Mouse (Mus musculus) midbrain, embryonic 13.5 days (tissue): ENCODE data around the gene Rprd2. TPM values are rescaled to one million over a fixed set of nuclear protein-coding genes. Genes with fewer than 3 reads are reported as not detected.
A peak's percentile ranks its signal among the peaks of the same experiment; 100 is the strongest.

Source experiments
- ATAC-seq: fragments of 200-750 bp; cut with Nextera tagmentation; 2 replicates; pipeline ENCODE4 v1.8.0; 2017; ENCODE audit warnings: mild to moderate bottlenecking, moderate TSS enrichment, moderate library complexity
- H3K27ac ChIP-seq: fragments of 300-500 bp; sonication (generic); 2 replicates; pipeline ENCODE4 v1.5.1; 2015; ENCODE audit warnings: inconsistent platforms, mild to moderate bottlenecking, moderate library complexity
- H3K27me3 ChIP-seq: fragments of 300-500 bp; sonication (generic); 2 replicates; pipeline ENCODE4 v1.6.1; 2015; ENCODE audit warnings: mild to moderate bottlenecking, inconsistent platforms
- H3K36me3 ChIP-seq: fragments of 300-500 bp; sonication (generic); 2 replicates; pipeline ENCODE4 v1.6.1; 2015; ENCODE audit warnings: mild to moderate bottlenecking, inconsistent platforms
- H3K4me1 ChIP-seq: fragments of 300-500 bp; sonication (generic); replicated peaks from 2 replicates; pipeline ENCODE4 v1.6.1; 2015; ENCODE audit warnings: inconsistent platforms
- H3K4me2 ChIP-seq: fragments of 300-500 bp; sonication (generic); replicated peaks from 2 replicates; pipeline ENCODE4 v1.6.1; 2015; ENCODE audit warnings: moderate library complexity, mild to moderate bottlenecking, inconsistent platforms
- H3K4me3 ChIP-seq: fragments of 300-500 bp; sonication (generic); replicated peaks from 2 replicates; pipeline ENCODE4 v1.5.1; 2015; ENCODE audit warnings: mild to moderate bottlenecking, inconsistent platforms
- H3K9ac ChIP-seq: fragments of 300-500 bp; sonication (generic); replicated peaks from 2 replicates; pipeline ENCODE4 v1.6.1; 2015; ENCODE audit warnings: mild to moderate bottlenecking, inconsistent platforms
- H3K9me3 ChIP-seq: fragments of 300-500 bp; sonication (generic); 2 replicates; pipeline ENCODE4 v1.6.1; 2016; ENCODE audit warnings: mild to moderate bottlenecking, inconsistent platforms
- WGBS: fragments of 180-500 bp; shearing (Covaris S2); methylation state at CpG from one replicate; pipeline ENCODE4 v1.1.7; 2015; 5-methylcytosine and 5-hydroxymethylcytosine counted together
- polyA plus RNA-seq: library from polyadenylated mRNA; unstranded; fragments of >200 nt; fragmentation: Nextera tagmentation; extraction: Ambion mirVana; gene quantifications from 2 replicates; pipeline ENCODE4 v1.2.1, GENCODE M21; 2015

The Rprd2 gene
- polyA plus RNA-seq, 1 experiment from 2014 or later = 25.0 TPM

- no peak for ATAC-seq
- Histone ChIP-seq H3K9me3 (no peaks in the 10 kb centered on the region), H3K9ac (no peak overlapping the region), H3K36me3 (peaks cover 28% of the 10 kb centered on the region), H3K4me2 (no peak overlapping the region), H3K27ac (no peak overlapping the region), H3K4me3 (no peak overlapping the region), H3K27me3 (no peaks in the 10 kb centered on the region), H3K4me1 (0 out of 2 replicates have a peak, but pooled peaks cover 2% of the 10 kb centered on the region)
Measured at GRCm38 (mm10) chr3:95760656-95761055, 58.0 kb downstream of the Rprd2 start.

GRCm38 (mm10) chr3:95760106-95760505 is 58.6 kb downstream of the Rprd2 start, which contains the start of gene Tars2:
Gene Tars2, minus strand, starts transcription at chr3:95760206.
- no peak within 1 kb of the TSS for H3K9ac ChIP-seq
- H3K27ac ChIP-seq = no peak within 1 kb of the TSS
- H3K4me1 ChIP-seq = 0 out of 2 replicates have a peak, but pooled peaks cover 2% of the 10 kb centered on the region
- ATAC-seq = no peak
- H3K4me2 ChIP-seq = no peak within 1 kb of the TSS
- peaks cover 23% of the 10 kb centered on the region for H3K36me3 ChIP-seq
- H3K9me3 ChIP-seq = no peaks in the 10 kb centered on the region
- no peak within 1 kb of the TSS for H3K4me3 ChIP-seq
- WGBS = 90% methylated on average over 6 of the region's 6 CpGs
- H3K27me3 ChIP-seq = no peaks in the 10 kb centered on the region

- Histone ChIP-seq H3K4me2 (no peak overlapping the region), H3K4me1 (peaks cover 9% of the 10 kb centered on the region), H3K4me3 (no peak overlapping the region), H3K27ac (no peak overlapping the region), H3K27me3 (no peaks in the 10 kb centered on the region), H3K9ac (no peak overlapping the region), H3K36me3 (peaks cover 8% of the 10 kb centered on the region), H3K9me3 (no peaks in the 10 kb centered on the region)
- ATAC-seq = no peak
- 57% methylated on average over 9 of the region's 9 CpGs for WGBS
Measured at GRCm38 (mm10) chr3:95758467-95759218, 60.0 kb downstream of the Rprd2 start.

- no peak overlapping the region for H3K9ac ChIP-seq
- no peaks in the 10 kb centered on the region for H3K9me3 ChIP-seq
- no peak overlapping the region for H3K4me2 ChIP-seq
- H3K4me3 ChIP-seq = no peak overlapping the region
- no peaks in the 10 kb centered on the region for H3K27me3 ChIP-seq
- peaks cover 9% of the 10 kb centered on the region for H3K4me1 ChIP-seq
- ATAC-seq = no peak
- 88% methylated on average over 2 of the region's 2 CpGs for WGBS
- H3K36me3 ChIP-seq = peaks cover 12% of the 10 kb centered on the region
- no peak overlapping the region for H3K27ac ChIP-seq
Measured at GRCm38 (mm10) chr3:95756808-95757207, 61.9 kb downstream of the Rprd2 start.

- no peak overlapping the region for H3K27ac ChIP-seq
- WGBS = under 1% methylated on average over 30 of the region's 30 CpGs
Measured at GRCm38 (mm10) chr3:95754345-95755206, 64.1 kb downstream of the Rprd2 start.

GRCm38 (mm10) chr3:95752935-95753334 is 65.7 kb downstream of the Rprd2 start:
- Histone ChIP-seq H3K9ac (no peak overlapping the region), H3K4me3 (no peak overlapping the region), H3K36me3 (peaks cover 48% of the 10 kb centered on the region), H3K4me2 (no peak overlapping the region), H3K9me3 (no peaks in the 10 kb centered on the region), H3K27ac (no peak overlapping the region), H3K4me1 (peaks cover 7% of the 10 kb centered on the region), H3K27me3 (no peaks in the 10 kb centered on the region)
- ATAC-seq = no peak
- 95% methylated on average over 3 of the region's 3 CpGs for WGBS

More at GRCm38 (mm10) chr3:95754345-95755206, 64.1 kb downstream of the Rprd2 start:
- Histone ChIP-seq H3K4me2 (peak overlapping the region; percentile 85), H3K9me3 (no peaks in the 10 kb centered on the region), H3K9ac (peak overlapping the region; percentile 69), H3K4me1 (peaks cover 9% of the 10 kb centered on the region), H3K4me3 (peak overlapping the region; percentile 65), H3K27me3 (no peaks in the 10 kb centered on the region), H3K36me3 (peaks cover 32% of the 10 kb centered on the region)
- ATAC-seq = peak; percentile 100

- no peak overlapping the region for H3K4me2 ChIP-seq
- no peak for ATAC-seq
- peaks cover 91% of the 10 kb centered on the region for H3K36me3 ChIP-seq
- H3K9ac ChIP-seq = no peak overlapping the region
- H3K9me3 ChIP-seq = no peaks in the 10 kb centered on the region
- whole genome bisulfite sequencing = 89% methylated on average over 8 of the region's 8 CpGs
- H3K27me3 ChIP-seq = no peaks in the 10 kb centered on the region
- no peaks in the 10 kb centered on the region for H3K4me1 ChIP-seq
- H3K4me3 ChIP-seq = no peak overlapping the region
- no peak overlapping the region for H3K27ac ChIP-seq
Measured at GRCm38 (mm10) chr3:95740406-95740805, 78.3 kb downstream of the Rprd2 start.

- WGBS = 90% methylated on average over 7 of the region's 7 CpGs
- Histone ChIP-seq H3K27ac (no peak within 1 kb of the TSS), H3K4me1 (no peaks in the 10 kb centered on the region), H3K4me2 (no peak within 1 kb of the TSS), H3K9ac (no peak within 1 kb of the TSS), H3K9me3 (no peaks in the 10 kb centered on the region), H3K27me3 (no peaks in the 10 kb centered on the region), H3K4me3 (no peak within 1 kb of the TSS), H3K36me3 (peaks cover 91% of the 10 kb centered on the region)
- ATAC-seq = no peak
Measured at GRCm38 (mm10) chr3:95739353-95740104, 79.1 kb downstream of the Rprd2 start, which contains the start of gene Ecm1. Gene Ecm1, minus strand, starts transcription at chr3:95739569.

- no peak for ATAC-seq
- H3K36me3 ChIP-seq = peaks cover 56% of the 10 kb centered on the region
- H3K27ac ChIP-seq = no peak overlapping the region
Measured at GRCm38 (mm10) chr3:95735071-95735670, 83.5 kb downstream of the Rprd2 start.

GRCm38 (mm10) chr3:95734092-95734702 is 84.5 kb downstream of the Rprd2 start:
- 76% methylated on average over 13 of the region's 13 CpGs for WGBS
- peaks cover 46% of the 10 kb centered on the region for H3K36me3 ChIP-seq

More at GRCm38 (mm10) chr3:95735071-95735670, 83.5 kb downstream of the Rprd2 start:
- H3K4me1 ChIP-seq = no peaks in the 10 kb centered on the region
- 87% methylated on average over 12 of the region's 12 CpGs for WGBS
- H3K4me2 ChIP-seq = no peak overlapping the region
- H3K9me3 ChIP-seq = no peaks in the 10 kb centered on the region
- no peak overlapping the region for H3K4me3 ChIP-seq
- no peak overlapping the region for H3K9ac ChIP-seq
- H3K27me3 ChIP-seq = no peaks in the 10 kb centered on the region

More at GRCm38 (mm10) chr3:95734092-95734702, 84.5 kb downstream of the Rprd2 start:
- Histone ChIP-seq H3K4me3 (no peak overlapping the region), H3K4me2 (no peak overlapping the region), H3K27ac (no peak overlapping the region), H3K27me3 (no peaks in the 10 kb centered on the region), H3K9ac (no peak overlapping the region), H3K9me3 (no peaks in the 10 kb centered on the region), H3K4me1 (no peaks in the 10 kb centered on the region)
- no peak for ATAC-seq
